Mouse (Mus musculus): ENCODE data around the gene Rac2. TPM values are rescaled to one million over a fixed set of nuclear protein-coding genes. Genes with fewer than 3 reads are reported as not detected.

Gene Rac2
- polyA plus RNA-seq, 1 experiment from 2014 or later: 3.6 TPM

DNA sequence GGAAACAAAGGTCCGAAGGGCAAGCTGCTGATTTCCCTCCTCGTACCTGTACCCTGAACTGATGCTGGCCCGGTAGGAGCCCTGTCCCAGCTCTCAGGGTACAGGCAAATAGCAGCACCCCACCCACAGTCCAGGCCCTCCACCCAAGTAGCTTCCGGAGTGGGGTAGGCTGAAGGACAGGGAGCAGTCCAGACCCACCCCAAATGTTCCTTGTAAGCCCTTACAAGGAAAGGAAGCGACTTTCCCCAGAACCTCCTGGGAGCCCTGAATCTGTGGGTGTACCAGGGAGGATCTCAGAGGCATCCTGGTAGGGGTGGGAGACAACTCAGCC lies 348 bp downstream of the Rac2 start:
- no peak overlapping the region for H3K27ac ChIP-seq (ENCODE audit: low read length)
- no peaks in the 10 kb centered on the region for H3K27me3 ChIP-seq (replicated peaks; ENCODE audit: control insufficient read depth, insufficient read depth, low read length)
- H3K36me3 ChIP-seq (ENCODE audit: control insufficient read depth, insufficient read depth): no peaks in the 10 kb centered on the region
- H3K9ac ChIP-seq (replicated peaks; ENCODE audit: low read depth, low read length): no peak overlapping the region
- no peaks in the 10 kb centered on the region for H3K4me1 ChIP-seq (replicated peaks; ENCODE audit: control insufficient read depth, insufficient read depth, low read length)
- H3K9me3 ChIP-seq (ENCODE audit: control insufficient read depth, low read length): no peaks in the 10 kb centered on the region
- WGBS: 89% methylated on average over 5 of the region's 5 CpGs
- ATAC-seq: no peak
- H3K4me3 ChIP-seq (replicated peaks; ENCODE audit: low read length): no peak overlapping the region
- no peak overlapping the region for H3K4me2 ChIP-seq (ENCODE audit: low read length)

DNA sequence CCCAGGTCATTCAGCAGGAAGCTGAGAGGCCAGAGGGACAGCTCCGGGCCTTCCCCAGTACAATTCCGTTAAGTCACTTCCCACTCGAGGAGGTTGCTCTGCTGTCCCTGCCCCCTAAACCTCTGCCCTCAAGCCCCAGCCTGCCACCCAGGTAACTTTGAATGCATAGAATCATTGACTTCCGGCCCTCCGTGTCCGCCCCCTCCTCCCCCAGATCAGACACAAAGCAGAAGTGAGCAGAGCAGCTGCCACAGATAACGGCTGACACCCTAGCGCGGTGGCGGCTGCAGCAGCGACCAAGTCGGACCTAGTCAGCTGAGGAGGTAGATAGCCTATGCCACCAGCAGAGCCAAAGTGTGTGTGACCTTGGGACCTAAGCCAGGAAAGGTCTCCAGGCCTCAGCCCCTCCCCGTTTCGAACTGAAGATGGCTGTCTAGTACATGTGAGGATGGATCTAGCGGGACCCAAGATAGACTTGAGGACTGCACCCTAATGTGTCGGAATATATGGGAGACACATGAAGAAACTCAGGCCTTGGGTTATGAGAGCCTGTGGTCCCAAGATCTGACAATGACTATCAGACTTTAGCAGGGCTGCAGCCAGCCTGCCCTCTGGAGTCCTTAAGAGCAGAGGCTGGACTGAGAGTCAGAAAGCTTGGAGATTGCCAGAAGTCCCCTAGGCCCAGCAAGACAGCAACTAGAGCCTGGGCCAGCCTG lies 871 bp downstream of the Rac2 start:
- Histone ChIP-seq H3K4me2 (ENCODE audit: low read length) (no peak overlapping the region), H3K4me1 (replicated peaks; ENCODE audit: control insufficient read depth, insufficient read depth, low read length) (no peaks in the 10 kb centered on the region), H3K9ac (replicated peaks; ENCODE audit: low read depth, low read length) (no peak overlapping the region), H3K27ac (ENCODE audit: low read length) (no peak overlapping the region), H3K9me3 (ENCODE audit: control insufficient read depth, low read length) (no peaks in the 10 kb centered on the region), H3K27me3 (replicated peaks; ENCODE audit: control insufficient read depth, insufficient read depth, low read length) (no peaks in the 10 kb centered on the region), H3K36me3 (ENCODE audit: control insufficient read depth, insufficient read depth) (no peaks in the 10 kb centered on the region), H3K4me3 (replicated peaks; ENCODE audit: low read length) (no peak overlapping the region)
- no peak for ATAC-seq
- 76% methylated on average over 16 of the region's 16 CpGs for WGBS

DNA sequence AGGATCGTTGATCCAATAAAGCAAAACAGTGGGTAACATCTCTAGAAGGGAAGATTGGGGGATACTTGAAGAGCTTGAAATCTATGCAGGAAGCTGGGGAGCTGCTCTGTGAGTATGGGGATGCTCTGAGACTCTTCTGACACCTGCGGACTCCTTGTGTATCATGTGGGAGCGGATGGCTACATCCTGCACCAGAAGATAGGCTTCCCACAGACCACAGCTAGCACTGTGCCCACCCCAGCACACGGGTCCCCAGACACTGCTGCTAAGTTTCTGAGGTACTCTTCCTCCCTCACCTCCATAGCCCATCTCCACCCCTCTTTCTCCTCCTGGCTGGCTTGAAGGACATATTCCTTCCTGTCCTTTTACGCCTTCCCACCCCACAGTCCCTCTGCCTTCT lies 2.4 kb downstream of the Rac2 start:
- H3K36me3 ChIP-seq (ENCODE audit: control insufficient read depth, insufficient read depth): no peaks in the 10 kb centered on the region
- ATAC-seq: no peak
- H3K27me3 ChIP-seq (replicated peaks; ENCODE audit: control insufficient read depth, insufficient read depth, low read length): no peaks in the 10 kb centered on the region

DNA sequence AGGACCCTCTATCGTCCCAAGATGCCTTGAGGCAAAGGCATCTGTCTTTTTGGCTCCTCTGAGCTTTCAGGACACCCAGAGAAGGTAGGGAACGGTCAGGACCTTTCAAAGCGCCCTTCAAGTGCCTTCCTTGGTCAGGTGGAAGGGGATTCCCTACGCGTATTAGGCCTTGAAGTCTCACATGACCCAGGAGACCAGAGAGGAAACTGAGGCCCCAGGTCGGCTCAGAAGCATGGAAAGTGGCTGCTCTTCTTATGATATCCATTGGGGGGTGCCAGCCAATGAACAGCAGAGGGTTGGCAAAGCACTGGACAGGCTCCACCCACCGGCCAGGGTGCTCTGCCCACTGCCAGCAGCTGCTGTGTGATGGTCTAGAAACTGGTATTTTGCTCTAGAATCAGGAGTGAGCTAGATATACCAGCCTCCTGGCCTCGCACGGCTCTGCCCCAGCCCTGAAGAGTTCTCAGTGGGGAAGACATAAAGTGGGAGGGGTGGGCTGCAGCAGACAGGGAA lies 4.9 kb downstream of the Rac2 start:
- Histone ChIP-seq H3K4me1 (replicated peaks; ENCODE audit: control insufficient read depth, insufficient read depth, low read length) (no peaks in the 10 kb centered on the region), H3K9ac (replicated peaks; ENCODE audit: low read depth, low read length) (no peak overlapping the region), H3K4me3 (replicated peaks; ENCODE audit: low read length) (no peak overlapping the region), H3K9me3 (ENCODE audit: control insufficient read depth, low read length) (no peaks in the 10 kb centered on the region), H3K4me2 (ENCODE audit: low read length) (no peak overlapping the region), H3K27me3 (replicated peaks; ENCODE audit: control insufficient read depth, insufficient read depth, low read length) (no peaks in the 10 kb centered on the region), H3K36me3 (ENCODE audit: control insufficient read depth, insufficient read depth) (no peaks in the 10 kb centered on the region), H3K27ac (ENCODE audit: low read length) (no peak overlapping the region)
- no peak for ATAC-seq
- 75% methylated on average over 9 of the region's 9 CpGs for WGBS

More for the DNA sequence above, 2.4 kb downstream of the Rac2 start:
- Histone ChIP-seq H3K27ac (ENCODE audit: low read length) (no peak overlapping the region), H3K9me3 (ENCODE audit: control insufficient read depth, low read length) (no peaks in the 10 kb centered on the region), H3K4me3 (replicated peaks; ENCODE audit: low read length) (no peak overlapping the region), H3K4me2 (ENCODE audit: low read length) (no peak overlapping the region), H3K9ac (replicated peaks; ENCODE audit: low read depth, low read length) (no peak overlapping the region), H3K4me1 (replicated peaks; ENCODE audit: control insufficient read depth, insufficient read depth, low read length) (no peaks in the 10 kb centered on the region)
- WGBS: 98% methylated on average over 5 of the region's 5 CpGs

DNA sequence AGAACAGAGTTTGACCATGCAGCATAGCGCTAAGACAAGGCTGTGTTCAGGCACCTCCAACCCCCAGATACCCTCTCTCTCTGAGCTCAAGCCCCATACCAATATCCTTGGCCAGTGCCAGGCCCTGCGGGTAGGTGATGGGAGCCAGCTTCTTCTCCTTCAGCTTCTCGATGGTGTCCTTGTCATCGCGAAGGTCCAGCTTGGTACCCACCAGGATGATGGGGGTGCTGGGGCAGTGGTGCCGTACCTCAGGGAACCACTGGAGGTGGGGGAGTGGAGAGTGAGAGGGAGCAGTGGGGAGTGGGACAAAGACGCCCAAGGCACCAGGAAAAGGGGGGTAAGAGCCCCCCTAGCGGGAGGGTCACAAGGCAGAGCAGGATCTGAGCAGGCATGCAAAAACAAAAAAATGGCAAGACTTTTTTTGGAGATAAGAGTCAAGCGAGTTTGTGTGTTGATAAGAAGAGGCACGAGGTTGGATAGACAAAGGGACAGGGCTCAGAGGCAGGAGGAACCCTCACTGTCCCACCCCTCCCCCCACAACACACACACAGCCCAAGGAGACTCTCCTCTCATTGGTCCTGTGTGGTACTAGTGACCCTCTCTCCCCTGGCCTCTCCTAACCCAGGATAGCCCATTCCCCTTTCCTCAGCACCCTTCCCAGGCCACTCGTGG lies 7.7 kb downstream of the Rac2 start:
- H3K9ac ChIP-seq (replicated peaks; ENCODE audit: low read depth, low read length): no peak overlapping the region
- H3K4me3 ChIP-seq (replicated peaks; ENCODE audit: low read length): no peak overlapping the region
- ATAC-seq: no peak
- no peak overlapping the region for H3K27ac ChIP-seq (ENCODE audit: low read length)
- H3K9me3 ChIP-seq (ENCODE audit: control insufficient read depth, low read length): no peaks in the 10 kb centered on the region
- H3K4me1 ChIP-seq (replicated peaks; ENCODE audit: control insufficient read depth, insufficient read depth, low read length): no peaks in the 10 kb centered on the region
- no peaks in the 10 kb centered on the region for H3K36me3 ChIP-seq (ENCODE audit: control insufficient read depth, insufficient read depth)
- H3K27me3 ChIP-seq (replicated peaks; ENCODE audit: control insufficient read depth, insufficient read depth, low read length): no peaks in the 10 kb centered on the region
- 72% methylated on average over 11 of the region's 11 CpGs for WGBS
- no peak overlapping the region for H3K4me2 ChIP-seq (ENCODE audit: low read length)

DNA sequence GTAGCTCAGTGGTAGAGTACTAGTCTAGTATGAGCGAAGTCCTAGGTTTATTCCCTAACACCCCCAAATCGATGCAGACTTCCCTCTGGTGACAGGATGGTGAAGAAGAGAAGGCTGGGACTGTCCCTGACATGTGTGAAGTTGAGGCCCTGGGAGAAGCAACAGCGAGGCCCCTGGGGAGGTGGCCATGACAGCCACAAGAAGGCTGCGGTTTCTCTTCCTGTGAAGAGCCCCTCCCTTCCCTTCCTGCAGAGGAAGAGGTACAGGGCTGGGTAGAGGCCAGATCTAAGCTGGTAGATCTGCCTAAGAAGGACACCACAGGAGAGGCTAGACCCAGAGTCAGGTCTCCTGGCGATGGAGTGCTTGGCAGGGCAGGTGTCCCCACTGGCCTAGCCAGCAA lies 8.6 kb downstream of the Rac2 start:
- WGBS: 86% methylated on average over 5 of the region's 5 CpGs
- no peak overlapping the region for H3K4me3 ChIP-seq (replicated peaks; ENCODE audit: low read length)

DNA sequence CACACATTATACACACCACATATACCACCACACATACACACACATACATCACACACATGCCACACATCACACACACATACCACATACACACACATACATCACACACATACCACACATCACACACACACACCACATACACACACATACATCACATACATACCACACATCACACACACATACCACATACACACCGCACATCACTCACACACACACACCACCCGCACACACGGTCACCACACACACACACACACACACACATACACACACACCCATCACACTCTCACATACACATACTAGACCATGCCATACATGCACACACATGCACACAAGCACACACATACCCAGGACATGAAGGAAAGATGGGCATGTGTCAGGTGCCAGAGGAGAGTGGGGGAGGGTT lies 9.2 kb downstream of the Rac2 start:
- no peak overlapping the region for H3K4me2 ChIP-seq (ENCODE audit: low read length)
- no peaks in the 10 kb centered on the region for H3K36me3 ChIP-seq (ENCODE audit: control insufficient read depth, insufficient read depth)
- H3K9me3 ChIP-seq (ENCODE audit: control insufficient read depth, low read length): no peaks in the 10 kb centered on the region
- H3K27me3 ChIP-seq (replicated peaks; ENCODE audit: control insufficient read depth, insufficient read depth, low read length): no peaks in the 10 kb centered on the region
- 96% methylated on average over 3 of the region's 3 CpGs for WGBS
- H3K4me3 ChIP-seq (replicated peaks; ENCODE audit: low read length): no peak overlapping the region
- H3K4me1 ChIP-seq (replicated peaks; ENCODE audit: control insufficient read depth, insufficient read depth, low read length): no peaks in the 10 kb centered on the region
- ATAC-seq: no peak
- H3K9ac ChIP-seq (replicated peaks; ENCODE audit: low read depth, low read length): no peak overlapping the region
- no peak overlapping the region for H3K27ac ChIP-seq (ENCODE audit: low read length)

More for the DNA sequence above, 8.6 kb downstream of the Rac2 start:
- Histone ChIP-seq H3K36me3 (ENCODE audit: control insufficient read depth, insufficient read depth) (no peaks in the 10 kb centered on the region), H3K9me3 (ENCODE audit: control insufficient read depth, low read length) (no peaks in the 10 kb centered on the region), H3K4me2 (ENCODE audit: low read length) (no peak overlapping the region), H3K9ac (replicated peaks; ENCODE audit: low read depth, low read length) (no peak overlapping the region), H3K4me1 (replicated peaks; ENCODE audit: control insufficient read depth, insufficient read depth, low read length) (no peaks in the 10 kb centered on the region), H3K27me3 (replicated peaks; ENCODE audit: control insufficient read depth, insufficient read depth, low read length) (no peaks in the 10 kb centered on the region), H3K27ac (ENCODE audit: low read length) (no peak overlapping the region)
- ATAC-seq: no peak

DNA sequence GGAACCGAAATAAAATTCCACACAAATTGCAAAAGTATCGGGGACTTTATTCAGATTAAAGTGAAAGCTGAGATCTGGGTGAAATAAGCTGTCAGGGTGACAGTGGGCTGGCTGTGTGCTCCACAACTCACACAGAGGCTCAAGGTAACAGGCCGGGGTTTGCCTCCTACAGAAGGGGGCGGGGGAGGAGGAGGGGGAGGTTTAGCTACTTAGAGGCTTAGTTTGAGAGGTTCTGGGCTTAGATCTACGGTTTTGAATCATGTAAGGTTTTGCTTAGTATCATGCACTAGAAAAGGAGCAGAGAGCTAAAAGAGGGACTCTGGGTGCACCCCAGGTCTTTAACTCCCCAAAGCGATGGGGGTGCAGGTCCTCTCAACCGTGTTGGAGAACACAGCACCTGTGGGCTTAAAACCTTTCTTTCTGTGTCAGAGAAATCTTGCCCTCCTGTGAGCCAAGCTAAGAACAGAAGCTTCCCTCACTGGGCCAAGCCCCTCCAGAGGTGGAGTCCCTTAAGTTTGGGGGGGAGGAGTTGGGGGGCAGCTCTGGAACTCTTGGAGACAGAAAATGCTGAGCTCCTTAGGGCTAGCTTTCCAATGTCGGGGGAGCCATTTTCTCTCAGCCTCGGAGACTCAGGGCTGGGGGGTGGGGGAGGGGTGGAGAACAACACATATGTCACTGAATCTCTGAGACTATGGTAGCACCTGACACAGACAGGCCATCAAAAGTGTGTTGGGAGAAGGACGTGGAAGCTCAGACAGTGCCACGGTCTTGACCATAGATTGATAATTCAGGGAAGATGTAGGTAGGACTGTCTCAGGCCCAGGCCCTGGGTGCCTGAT lies 13.2 kb downstream of the Rac2 start:
- no peak overlapping the region for H3K9ac ChIP-seq (replicated peaks; ENCODE audit: low read depth, low read length)

More for the DNA sequence above, 13.2 kb downstream of the Rac2 start:
- H3K36me3 ChIP-seq (ENCODE audit: control insufficient read depth, insufficient read depth): no peaks in the 10 kb centered on the region
- no peaks in the 10 kb centered on the region for H3K27me3 ChIP-seq (replicated peaks; ENCODE audit: control insufficient read depth, insufficient read depth, low read length)
- H3K9me3 ChIP-seq (ENCODE audit: control insufficient read depth, low read length): no peaks in the 10 kb centered on the region
- ATAC-seq: no peak
- H3K4me3 ChIP-seq (replicated peaks; ENCODE audit: low read length): no peak overlapping the region
- no peaks in the 10 kb centered on the region for H3K4me1 ChIP-seq (replicated peaks; ENCODE audit: control insufficient read depth, insufficient read depth, low read length)
- 56% methylated on average over 11 of the region's 11 CpGs for WGBS
- no peak overlapping the region for H3K27ac ChIP-seq (ENCODE audit: low read length)
- no peak overlapping the region for H3K4me2 ChIP-seq (ENCODE audit: low read length)
